Mouse (Mus musculus): ENCODE results near the gene Slc5a9.

DNA sequence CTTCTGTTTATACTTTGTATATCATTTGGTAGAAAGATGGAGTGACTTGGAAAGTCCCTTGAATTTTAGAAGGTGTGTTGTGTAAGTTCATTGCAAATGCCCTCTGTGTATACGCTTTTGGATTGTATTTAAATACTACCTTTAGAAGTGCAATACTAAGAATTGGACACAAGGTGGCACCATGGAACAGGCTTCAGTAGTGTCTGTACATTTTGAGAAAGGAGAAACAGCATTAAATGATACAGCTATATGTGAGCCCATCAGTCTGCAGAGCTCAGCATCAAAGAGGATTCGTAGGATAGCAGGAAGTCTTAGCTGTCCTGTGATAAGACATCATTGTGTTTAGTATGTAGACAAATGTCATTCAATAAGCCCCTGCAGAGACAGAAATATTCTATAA, 5.2 kb upstream of the Slc5a9 start:
- TF ChIP-seq ZNF384 (IDR thresholded peaks at IDR 0.05; ENCODE audit: low read depth, low read length): no peak
- TF ChIP-seq ZC3H11A (IDR thresholded peaks at IDR 0.05; ENCODE audit: borderline replicate concordance, low read depth, low read length): peak; percentile 76; the same call in 1 of the 2 replicates

Data from ES-E14 (cell line).